Mouse (Mus musculus) cerebellum, adult 11-12 months (tissue): ENCODE data around the gene Dio1.

Experiments
- DNase-seq: peaks from one replicate; pipeline ENCODE4 v3.0.0; 2022

Gene Dio1

GRCm38 (mm10) chr4:107243365-107244333, 63.3 kb downstream of the Dio1 start:
- DNase-seq: no peak
